Mouse (Mus musculus): ENCODE data around the gene Inpp5f. TPM values are rescaled to one million over a fixed set of nuclear protein-coding genes. Genes with fewer than 3 reads are reported as not detected.
"Not testable (repeated sequence)": the region's sequence is repeated elsewhere in the genome, so short reads cannot be mapped to it uniquely, and the experiment has no call there.

The Inpp5f gene
- polyA plus RNA-seq, 1 experiment from 2014 or later = 136 TPM

GRCm38 (mm10) chr7:128687821-128688564, 76.9 kb downstream of the Inpp5f start:
- H3K4me2 ChIP-seq = peak overlapping the region; percentile 51
- H3K4me1 ChIP-seq = peaks cover 17% of the 10 kb centered on the region
- 58% methylated on average over 56 of the region's 56 CpGs for WGBS
- peak overlapping the region; percentile 47 for H3K4me3 ChIP-seq (replicated peaks)
- peak overlapping the region; percentile 54 for H3K9ac ChIP-seq
- peak overlapping the region; percentile 94 for H3K27ac ChIP-seq
- H3K27me3 ChIP-seq = no peaks in the 10 kb centered on the region
- H3K36me3 ChIP-seq (replicated peaks) = peaks cover 59% of the 10 kb centered on the region
- ATAC-seq (ENCODE audit: low FRiP score) = peak; percentile 85
- H3K9me3 ChIP-seq = peaks cover 17% of the 10 kb centered on the region

- H3K4me2 ChIP-seq = peak overlapping the region; percentile 51
- WGBS = 63% methylated on average over 8 of the region's 8 CpGs
- H3K4me3 ChIP-seq (replicated peaks) = peak overlapping the region; percentile 47
- H3K27ac ChIP-seq = peak overlapping the region; percentile 75
- H3K9ac ChIP-seq = peak overlapping the region; percentile 50
- H3K36me3 ChIP-seq (replicated peaks) = peaks cover 62% of the 10 kb centered on the region
- no peak for ATAC-seq (ENCODE audit: low FRiP score)
- H3K4me1 ChIP-seq = peaks cover 17% of the 10 kb centered on the region
- no peaks in the 10 kb centered on the region for H3K27me3 ChIP-seq
- H3K9me3 ChIP-seq = peaks cover 17% of the 10 kb centered on the region
Measured at GRCm38 (mm10) chr7:128689347-128689746, 78.2 kb downstream of the Inpp5f start.

- Histone ChIP-seq H3K4me2 (peak overlapping the region; percentile 51), H3K27me3 (no peaks in the 10 kb centered on the region), H3K9me3 (peaks cover 17% of the 10 kb centered on the region), H3K4me1 (peaks cover 17% of the 10 kb centered on the region), H3K9ac (peak overlapping the region; percentile 50; the same call in 1 of the 2 replicates), H3K36me3 (replicated peaks) (peaks cover 64% of the 10 kb centered on the region), H3K27ac (peak overlapping the region; percentile 75), H3K4me3 (replicated peaks) (peak overlapping the region; percentile 47)
- peak; percentile 62 for ATAC-seq (ENCODE audit: low FRiP score)
- 9% methylated on average over 7 of the region's 7 CpGs for WGBS
Measured at GRCm38 (mm10) chr7:128690070-128690469, 78.9 kb downstream of the Inpp5f start.

- H3K27me3 ChIP-seq = no peaks in the 10 kb centered on the region
- H3K4me2 ChIP-seq = peak overlapping the region; percentile 51
- WGBS = 48% methylated on average over 7 of the region's 7 CpGs
- H3K9me3 ChIP-seq = peaks cover 17% of the 10 kb centered on the region
- H3K9ac ChIP-seq = peak overlapping the region; percentile 43; the same call in 1 of the 2 replicates
- peak overlapping the region; percentile 47 for H3K4me3 ChIP-seq (replicated peaks)
- peaks cover 62% of the 10 kb centered on the region for H3K36me3 ChIP-seq (replicated peaks)
- peak; percentile 65 for ATAC-seq (ENCODE audit: low FRiP score)
- peak overlapping the region; percentile 75 for H3K27ac ChIP-seq
- peaks cover 17% of the 10 kb centered on the region for H3K4me1 ChIP-seq
Measured at GRCm38 (mm10) chr7:128690796-128691195, 79.7 kb downstream of the Inpp5f start.

GRCm38 (mm10) chr7:128692163-128692562, 81.0 kb downstream of the Inpp5f start:
- peaks cover 54% of the 10 kb centered on the region for H3K36me3 ChIP-seq (replicated peaks)
- WGBS = 91% methylated on average over 7 of the region's 7 CpGs
- no peaks in the 10 kb centered on the region for H3K27me3 ChIP-seq
- no peak overlapping the region for H3K4me2 ChIP-seq
- no peak overlapping the region for H3K27ac ChIP-seq
- H3K4me3 ChIP-seq (replicated peaks) = no peak overlapping the region
- H3K9me3 ChIP-seq = peaks cover 17% of the 10 kb centered on the region
- no peak overlapping the region for H3K9ac ChIP-seq
- no peak for ATAC-seq (ENCODE audit: low FRiP score)
- peaks cover 16% of the 10 kb centered on the region for H3K4me1 ChIP-seq

- ATAC-seq (ENCODE audit: low FRiP score) = no peak
- H3K4me3 ChIP-seq (replicated peaks) = no peak overlapping the region
- WGBS = 90% methylated on average over 10 of the region's 10 CpGs
- H3K9ac ChIP-seq = no peak overlapping the region
- H3K36me3 ChIP-seq (replicated peaks) = peaks cover 61% of the 10 kb centered on the region
- no peak overlapping the region for H3K4me2 ChIP-seq
- no peaks in the 10 kb centered on the region for H3K27me3 ChIP-seq
- peaks cover 13% of the 10 kb centered on the region for H3K4me1 ChIP-seq
- H3K9me3 ChIP-seq = no peaks in the 10 kb centered on the region
- no peak overlapping the region for H3K27ac ChIP-seq
Measured at GRCm38 (mm10) chr7:128694848-128695247, 83.7 kb downstream of the Inpp5f start.

- not testable (repeated sequence) for H3K27ac ChIP-seq; H3K27me3 ChIP-seq; ATAC-seq (ENCODE audit: low FRiP score); H3K4me1 ChIP-seq; H3K4me3 ChIP-seq (replicated peaks); H3K4me2 ChIP-seq; H3K9me3 ChIP-seq; H3K9ac ChIP-seq
- peaks cover 83% of the 10 kb centered on the region for H3K36me3 ChIP-seq (replicated peaks)
- WGBS = 91% methylated on average over 6 of the region's 6 CpGs
Measured at GRCm38 (mm10) chr7:128699959-128700358, 88.8 kb downstream of the Inpp5f start.

- 28% methylated on average over 4 of the region's 4 CpGs for WGBS
- no peaks in the 10 kb centered on the region for H3K4me1 ChIP-seq
- H3K9ac ChIP-seq = no peak overlapping the region
- H3K27me3 ChIP-seq = no peaks in the 10 kb centered on the region
- H3K9me3 ChIP-seq = no peaks in the 10 kb centered on the region
- no peak overlapping the region for H3K4me2 ChIP-seq
- H3K27ac ChIP-seq = no peak overlapping the region
- peak; percentile 70; the same call in 1 of the 2 replicates for ATAC-seq (ENCODE audit: low FRiP score)
- H3K36me3 ChIP-seq (replicated peaks) = peaks cover 95% of the 10 kb centered on the region
- no peak overlapping the region for H3K4me3 ChIP-seq (replicated peaks)
Measured at GRCm38 (mm10) chr7:128705735-128706134, 94.6 kb downstream of the Inpp5f start.

GRCm38 (mm10) chr7:128717991-128718390, 106.9 kb downstream of the Inpp5f start:
- H3K27me3 ChIP-seq = no peaks in the 10 kb centered on the region
- H3K4me3 ChIP-seq (replicated peaks) = no peak overlapping the region
- ATAC-seq (ENCODE audit: low FRiP score) = no peak
- H3K9ac ChIP-seq = no peak overlapping the region
- no peak overlapping the region for H3K27ac ChIP-seq
- no peaks in the 10 kb centered on the region for H3K9me3 ChIP-seq
- no peak overlapping the region for H3K4me2 ChIP-seq
- 82% methylated on average over 4 of the region's 4 CpGs for WGBS
- H3K36me3 ChIP-seq (replicated peaks) = peaks cover 84% of the 10 kb centered on the region
- H3K4me1 ChIP-seq = no peaks in the 10 kb centered on the region

GRCm38 (mm10) chr7:128724761-128725160, 113.6 kb downstream of the Inpp5f start:
- WGBS = 46% methylated on average over 4 of the region's 4 CpGs
- Histone ChIP-seq H3K4me3 (replicated peaks) (no peak overlapping the region), H3K9ac (no peak overlapping the region), H3K36me3 (replicated peaks) (peaks cover 27% of the 10 kb centered on the region), H3K4me1 (peaks cover 21% of the 10 kb centered on the region), H3K4me2 (no peak overlapping the region), H3K27me3 (no peaks in the 10 kb centered on the region), H3K27ac (no peak overlapping the region), H3K9me3 (no peaks in the 10 kb centered on the region)
- ATAC-seq (ENCODE audit: low FRiP score) = peak; percentile 82; the same call in 1 of the 2 replicates

GRCm38 (mm10) chr7:128725189-128725588, 114.1 kb downstream of the Inpp5f start:
- 0 out of 2 replicates have a peak overlapping the region, but pooled peaks have one; percentile 8 for H3K27ac ChIP-seq
- no peak overlapping the region for H3K4me3 ChIP-seq (replicated peaks)
- WGBS = 84% methylated on average over 9 of the region's 9 CpGs
- H3K36me3 ChIP-seq (replicated peaks) = peaks cover 24% of the 10 kb centered on the region
- H3K9ac ChIP-seq = no peak overlapping the region
- no peak for ATAC-seq (ENCODE audit: low FRiP score)
- no peaks in the 10 kb centered on the region for H3K27me3 ChIP-seq
- H3K9me3 ChIP-seq = no peaks in the 10 kb centered on the region
- H3K4me2 ChIP-seq = no peak overlapping the region
- H3K4me1 ChIP-seq = peaks cover 21% of the 10 kb centered on the region

- Histone ChIP-seq H3K4me2 (no peak overlapping the region), H3K4me3 (replicated peaks) (no peak overlapping the region), H3K9ac (no peak overlapping the region), H3K9me3 (no peaks in the 10 kb centered on the region), H3K27ac (no peak overlapping the region), H3K27me3 (no peaks in the 10 kb centered on the region), H3K36me3 (replicated peaks) (peaks cover 11% of the 10 kb centered on the region), H3K4me1 (peaks cover 21% of the 10 kb centered on the region)
- WGBS = 41% methylated on average over 10 of the region's 10 CpGs
- ATAC-seq (ENCODE audit: low FRiP score) = no peak
Measured at GRCm38 (mm10) chr7:128726999-128727398, 115.9 kb downstream of the Inpp5f start.

GRCm38 (mm10) chr7:128727701-128728100, 116.6 kb downstream of the Inpp5f start:
- peaks cover 21% of the 10 kb centered on the region for H3K4me1 ChIP-seq
- no peak overlapping the region for H3K4me3 ChIP-seq (replicated peaks)
- H3K27ac ChIP-seq = no peak overlapping the region
- no peak for ATAC-seq (ENCODE audit: low FRiP score)
- WGBS = 35% methylated on average over 5 of the region's 5 CpGs
- H3K9ac ChIP-seq = no peak overlapping the region
- H3K4me2 ChIP-seq = no peak overlapping the region
- peaks cover 7% of the 10 kb centered on the region for H3K36me3 ChIP-seq (replicated peaks)
- H3K27me3 ChIP-seq = no peaks in the 10 kb centered on the region
- no peaks in the 10 kb centered on the region for H3K9me3 ChIP-seq

All from forebrain, embryonic 12.5 days (tissue).